10 mouse cellular contexts compared by ENCODE assay signal in the genomic region with DNA sequence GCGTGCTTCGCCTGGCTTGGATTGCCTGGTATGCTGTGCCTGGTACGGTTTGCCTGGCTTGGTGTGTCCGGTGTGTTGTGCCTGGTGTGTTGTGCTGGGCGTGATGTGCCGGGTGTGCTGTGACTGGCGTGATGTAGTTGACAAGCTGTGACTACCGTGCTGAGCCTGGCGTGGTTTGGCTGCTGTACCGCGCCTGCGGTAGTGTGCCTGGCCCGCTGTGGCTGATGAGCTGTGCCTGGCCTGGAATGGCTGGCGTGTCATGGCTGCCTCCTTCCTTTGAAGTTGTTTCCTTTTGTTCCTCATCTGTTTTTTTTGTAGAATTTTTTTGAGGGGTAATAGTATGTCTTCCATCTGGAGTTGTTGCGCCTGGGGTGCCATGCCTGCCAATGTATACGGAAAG. TPM values are rescaled to one million over a fixed set of nuclear protein-coding genes. Genes with fewer than 3 reads are reported as not detected.
A peak's percentile ranks its signal among the peaks of the same experiment; 100 is the strongest.
DNase-seq lines count a peak whose midpoint lies in the region; ATAC-seq lines count a peak whose summit lies in the region.
"Had no signal": no experiment of that assay in that cellular context is flagged by ENCODE, and none has a peak within 500 bp of the region (broad histone marks: within the 10 kb centered on the region; RNA-seq: fewer than 3 reads in every experiment).

No protein-coding gene starts in this region.

- peaks cover 28% of the 10 kb centered on the region for H3K27me3 ChIP-seq in liver, embryonic 12.5 days (replicated peaks)
- no peaks in the 10 kb centered on the region for H3K27me3 ChIP-seq in embryonic facial prominence, embryonic 11.5 days (ENCODE audit: control insufficient read depth, insufficient read depth, low read length)
- no peaks in the 10 kb centered on the region for H3K27me3 ChIP-seq in hindbrain, embryonic 13.5 days
- no peaks in the 10 kb centered on the region for H3K27me3 ChIP-seq in midbrain, embryonic 15.5 days (replicated peaks)
- H3K27me3 ChIP-seq: neural tube, embryonic 12.5 days had no signal

- no peak overlapping the region for H3K9ac ChIP-seq in liver, embryonic 12.5 days
- 0 out of 2 replicates have a peak overlapping the region, but pooled peaks have one; percentile 18 for H3K9ac ChIP-seq in embryonic facial prominence, embryonic 11.5 days (replicated peaks; ENCODE audit: low read length)
- H3K9ac ChIP-seq in hindbrain, embryonic 13.5 days: peak overlapping the region; percentile 19; the same call in 1 of the 2 replicates
- no peak overlapping the region for H3K9ac ChIP-seq in midbrain, embryonic 15.5 days
- H3K9ac ChIP-seq: neural tube, embryonic 12.5 days had no signal

- peaks cover 6% of the 10 kb centered on the region for H3K4me1 ChIP-seq in liver, embryonic 12.5 days
- no peaks in the 10 kb centered on the region for H3K4me1 ChIP-seq in embryonic facial prominence, embryonic 11.5 days (ENCODE audit: control insufficient read depth, insufficient read depth, low read length)
- H3K4me1 ChIP-seq in hindbrain, embryonic 13.5 days (replicated peaks): peaks cover 9% of the 10 kb centered on the region
- peaks cover 10% of the 10 kb centered on the region for H3K4me1 ChIP-seq in midbrain, embryonic 15.5 days

- 63% methylated on average over 16 of the region's 16 CpGs for WGBS in liver, embryonic 12.5 days (ENCODE audit: insufficient replicate concordance)
- 46% methylated on average over 16 of the region's 16 CpGs for WGBS in embryonic facial prominence, embryonic 11.5 days
- WGBS in hindbrain, embryonic 13.5 days: 46% methylated on average over 16 of the region's 16 CpGs
- WGBS in midbrain, embryonic 15.5 days: 43% methylated on average over 16 of the region's 16 CpGs

- H3K27ac ChIP-seq in liver, embryonic 12.5 days: no peak overlapping the region
- no peak overlapping the region; the same call in 1 of the 2 replicates for H3K27ac ChIP-seq in embryonic facial prominence, embryonic 11.5 days (replicated peaks; ENCODE audit: low read depth, low read length)
- no peak overlapping the region for H3K27ac ChIP-seq in hindbrain, embryonic 13.5 days
- H3K27ac ChIP-seq in midbrain, embryonic 15.5 days: no peak overlapping the region
- H3K27ac ChIP-seq: neural tube, embryonic 12.5 days had no signal

- no peak for DNase-seq in liver
- DNase-seq in embryonic facial prominence, embryonic 11.5 days (ENCODE audit: low spot score): no peak
- DNase-seq in right cerebral cortex, postnatal 36 days (ENCODE audit: low spot score in 2 of 2): no peak
- DNase-seq in heart, adult 11 months: no peak
- no peak for DNase-seq in layer of hippocampus, adult 9-10 months (ENCODE audit: low spot score)

- H3K36me3 ChIP-seq in liver, embryonic 12.5 days: no peaks in the 10 kb centered on the region
- no peaks in the 10 kb centered on the region for H3K36me3 ChIP-seq in embryonic facial prominence, embryonic 11.5 days (replicated peaks; ENCODE audit: control insufficient read depth, insufficient read depth, low read depth, low read length)
- H3K36me3 ChIP-seq in hindbrain, embryonic 13.5 days: no peaks in the 10 kb centered on the region
- H3K36me3 ChIP-seq in midbrain, embryonic 15.5 days (replicated peaks): no peaks in the 10 kb centered on the region
- H3K36me3 ChIP-seq: neural tube, embryonic 12.5 days had no signal

- 0 out of 2 replicates have a peak, but pooled peaks have one; percentile 27 for ATAC-seq in liver, embryonic 12.5 days
- ATAC-seq in embryonic facial prominence, embryonic 11.5 days (replicated peaks; ENCODE audit: insufficient number of reproducible peaks, low FRiP score, low TSS enrichment, low read depth): no peak
- ATAC-seq in hindbrain, embryonic 13.5 days (ENCODE audit: low FRiP score): no peak
- ATAC-seq in midbrain, embryonic 15.5 days (replicated peaks): 0 out of 2 replicates have a peak, but pooled peaks have one; percentile 60

- H3K9me3 ChIP-seq in liver, embryonic 12.5 days (replicated peaks): no peaks in the 10 kb centered on the region
- H3K9me3 ChIP-seq in embryonic facial prominence, embryonic 11.5 days (replicated peaks; ENCODE audit: control insufficient read depth, low read length): no peaks in the 10 kb centered on the region
- H3K9me3 ChIP-seq in hindbrain, embryonic 13.5 days: no peaks in the 10 kb centered on the region
- H3K9me3 ChIP-seq in midbrain, embryonic 15.5 days: no peaks in the 10 kb centered on the region
- H3K9me3 ChIP-seq: neural tube, embryonic 12.5 days had no signal

- H3K4me2 ChIP-seq in liver, embryonic 12.5 days: no peak overlapping the region
- no peak overlapping the region; the same call in 1 of the 2 replicates for H3K4me2 ChIP-seq in embryonic facial prominence, embryonic 11.5 days (ENCODE audit: low read depth, low read length)
- H3K4me2 ChIP-seq in hindbrain, embryonic 13.5 days: no peak overlapping the region
- H3K4me2 ChIP-seq in midbrain, embryonic 15.5 days: no peak overlapping the region

- no peak overlapping the region for H3K4me3 ChIP-seq in liver, embryonic 12.5 days
- no peak overlapping the region for H3K4me3 ChIP-seq in embryonic facial prominence, embryonic 11.5 days (ENCODE audit: low read depth, low read length)
- H3K4me3 ChIP-seq in hindbrain, embryonic 13.5 days: no peak overlapping the region
- H3K4me3 ChIP-seq in midbrain, embryonic 15.5 days: no peak overlapping the region
- H3K4me3 ChIP-seq: erythroblast, embryonic 14.5 days; neural tube, embryonic 12.5 days had no signal

RNA-seq across cellular contexts. Expression of gene Abhd11, which starts 8.2 kb away (rescaled TPM):
- 39.1 and 45.3 TPM in 2 replicates for polyA plus RNA-seq in liver, embryonic 12.5 days (2016; fragmentation: Nextera tagmentation; extraction: Ambion mirVana)
- polyA plus RNA-seq in embryonic facial prominence, embryonic 11.5 days (2014; fragmentation: Nextera tagmentation; extraction: Ambion mirVana): 41.7 and 42.7 TPM in 2 replicates
- 64.6 and 65.0 TPM in 2 replicates for polyA plus RNA-seq in hindbrain, embryonic 13.5 days (2015; fragmentation: Nextera tagmentation; extraction: Ambion mirVana)
- 68.4 and 70.1 TPM in 2 replicates for polyA plus RNA-seq in midbrain, embryonic 15.5 days (2015; fragmentation: Nextera tagmentation; extraction: Ambion mirVana)

RNA-seq across cellular contexts. Expression of gene Cldn3, which starts 14.7 kb away (rescaled TPM):
- polyA plus RNA-seq in liver, embryonic 12.5 days (2016; fragmentation: Nextera tagmentation; extraction: Ambion mirVana): 0.55 and 0.57 TPM in 2 replicates
- 7.6 and 11.3 TPM in 2 replicates for polyA plus RNA-seq in embryonic facial prominence, embryonic 11.5 days (2014; fragmentation: Nextera tagmentation; extraction: Ambion mirVana)
- polyA plus RNA-seq in hindbrain, embryonic 13.5 days (2015; fragmentation: Nextera tagmentation; extraction: Ambion mirVana): 2.3 and 2.8 TPM in 2 replicates
- 2.1 and 3.0 TPM in 2 replicates for polyA plus RNA-seq in midbrain, embryonic 15.5 days (2015; fragmentation: Nextera tagmentation; extraction: Ambion mirVana)

RNA-seq across cellular contexts. Expression of gene Stx1a, which starts 22.5 kb away (rescaled TPM):
- 2.7 and 2.8 TPM in 2 replicates for polyA plus RNA-seq in liver, embryonic 12.5 days (2016; fragmentation: Nextera tagmentation; extraction: Ambion mirVana)
- 12.1 and 14.2 TPM in 2 replicates for polyA plus RNA-seq in embryonic facial prominence, embryonic 11.5 days (2014; fragmentation: Nextera tagmentation; extraction: Ambion mirVana)
- 78.4 and 78.9 TPM in 2 replicates for polyA plus RNA-seq in hindbrain, embryonic 13.5 days (2015; fragmentation: Nextera tagmentation; extraction: Ambion mirVana)
- polyA plus RNA-seq in midbrain, embryonic 15.5 days (2015; fragmentation: Nextera tagmentation; extraction: Ambion mirVana): 156 and 157 TPM in 2 replicates

RNA-seq across cellular contexts. Expression of gene Cldn4, which starts 54.0 kb away (rescaled TPM):
- 0.28 and 0.49 TPM in 2 replicates for polyA plus RNA-seq in liver, embryonic 12.5 days (2016; fragmentation: Nextera tagmentation; extraction: Ambion mirVana)
- 16.9 and 20.5 TPM in 2 replicates for polyA plus RNA-seq in embryonic facial prominence, embryonic 11.5 days (2014; fragmentation: Nextera tagmentation; extraction: Ambion mirVana)
- not detected in 2 replicates for polyA plus RNA-seq in hindbrain, embryonic 13.5 days (2015; fragmentation: Nextera tagmentation; extraction: Ambion mirVana)
- not detected in 2 replicates for polyA plus RNA-seq in midbrain, embryonic 15.5 days (2015; fragmentation: Nextera tagmentation; extraction: Ambion mirVana)
- polyA plus RNA-seq: erythroblast, embryonic 14.5 days had no signal

Comparison
In these comparisons a context has a peak if more than half of its experiments do, and no peak if none do; other contexts are left out.
1. ATAC-seq: peak in liver, embryonic 12.5 days (single experiment) and midbrain, embryonic 15.5 days (single experiment); none in embryonic facial prominence, embryonic 11.5 days (single experiment) and hindbrain, embryonic 13.5 days (single experiment).
2. H3K9ac ChIP-seq: peak in embryonic facial prominence, embryonic 11.5 days (single experiment) and hindbrain, embryonic 13.5 days (single experiment); none in liver, embryonic 12.5 days (single experiment) and midbrain, embryonic 15.5 days (single experiment).